Mouse (Mus musculus): Measurements from ENCODE around the gene Gpr37l1.
"Not testable (repeated sequence)": the region's sequence is repeated elsewhere in the genome, so short reads cannot be mapped to it uniquely, and the experiment has no call there.

DNA sequence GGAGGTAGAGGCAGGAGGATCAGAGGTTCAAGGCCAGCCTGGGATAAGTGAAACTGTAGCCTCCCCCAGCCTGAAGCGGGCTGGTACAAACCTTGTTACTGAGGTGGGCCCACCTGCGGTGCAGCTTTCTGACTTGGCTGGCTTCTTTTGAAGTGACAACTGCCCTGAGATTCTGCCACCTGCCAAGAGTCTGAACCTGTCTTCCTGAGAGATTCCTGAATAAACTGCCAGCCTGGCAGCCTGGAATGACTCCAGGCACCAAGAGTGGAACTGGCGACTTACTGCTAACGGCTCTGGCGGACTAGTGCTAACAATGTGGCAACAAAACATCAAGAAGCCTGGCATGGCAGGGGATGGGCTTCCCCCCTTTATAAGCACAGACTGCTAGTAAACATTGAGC lies 26.9 kb upstream of the Gpr37l1 start:
- not testable (repeated sequence) for TF ChIP-seq CTCF, POLR2A (IDR thresholded peaks at IDR 0.05; ENCODE audit: insufficient read depth, low read depth, low read length)
